ENCODE assay signal across 8 mouse cellular contexts in genomic region chr13:100103748-100104254, GRCm38 (mm10). TPM values are rescaled to one million over a fixed set of nuclear protein-coding genes. Genes with fewer than 3 reads are reported as not detected.
DNase-seq lines count a peak whose midpoint lies in the region; ATAC-seq and TF ChIP-seq lines count a peak whose summit lies in the region.

Gene Bdp1, minus strand, starts transcription at chr13:100104070.

- 0 out of 2 replicates have a peak, but pooled peaks cover 5% of the 10 kb centered on the region for H3K27me3 ChIP-seq in hindbrain, embryonic 10.5 days (ENCODE audit: insufficient read depth, poor library complexity, severe bottlenecking)
- H3K27me3 ChIP-seq in lung, postnatal 0 days (replicated peaks; ENCODE audit: insufficient read depth, low read length): no peaks in the 10 kb centered on the region

- H3K4me2 ChIP-seq in lung, postnatal 0 days (replicated peaks; ENCODE audit: low read depth, low read length): peak within 1 kb of the TSS; percentile 79

- H3K27ac ChIP-seq in hindbrain, embryonic 10.5 days: peak within 1 kb of the TSS; percentile 94
- H3K27ac ChIP-seq in lung, postnatal 0 days (ENCODE audit: low read length): peak within 1 kb of the TSS; percentile 87

- no peaks in the 10 kb centered on the region for H3K9me3 ChIP-seq in hindbrain, embryonic 10.5 days
- H3K9me3 ChIP-seq in lung, postnatal 0 days (ENCODE audit: low read length): no peaks in the 10 kb centered on the region

- peak; percentile 60 for DNase-seq in MEL-GATA-1-ER (ENCODE audit: extremely low read depth, low read depth)
- DNase-seq in cerebellum, adult 8-10 months: peak; percentile 92
- peak; percentile 92 for DNase-seq in forelimb bud, embryonic 11.5 days (ENCODE audit: low read depth, low spot score)
- DNase-seq in hindbrain, embryonic 10.5 days (ENCODE audit: low spot score): peak; percentile 94
- peak; percentile 91 for DNase-seq in layer of hippocampus, adult 9-11 months
- peak; percentile 91 for DNase-seq in lung, postnatal 0 days (ENCODE audit: low spot score)
- peak; percentile 99 for DNase-seq in ovary, postnatal 14 days (ENCODE audit: low spot score)
- DNase-seq in thymus, postnatal 14 days: peak; percentile 95

- H3K36me3 ChIP-seq in hindbrain, embryonic 10.5 days: peaks cover 7% of the 10 kb centered on the region
- no peaks in the 10 kb centered on the region for H3K36me3 ChIP-seq in lung, postnatal 0 days (ENCODE audit: insufficient read depth, low read length)

- peak within 1 kb of the TSS; percentile 85 for H3K4me3 ChIP-seq in hindbrain, embryonic 10.5 days
- peak within 1 kb of the TSS; percentile 90 for H3K4me3 ChIP-seq in lung, postnatal 0 days (ENCODE audit: low read depth, low read length)

- WGBS in hindbrain, embryonic 10.5 days: under 1% methylated on average over 44 of the region's 44 CpGs
- WGBS in lung, postnatal 0 days: under 1% methylated on average over 41 of the region's 44 CpGs

- no peak for TF ChIP-seq EP300 in lung, postnatal 0 days (IDR thresholded peaks at IDR 0.05)

- no peak for TF ChIP-seq CTCF in lung, postnatal 0 days (IDR thresholded peaks at IDR 0.05)

- ATAC-seq in lung, postnatal 0 days: peak; percentile 86

- peaks cover 38% of the 10 kb centered on the region for H3K4me1 ChIP-seq in hindbrain, embryonic 10.5 days (replicated peaks)
- peaks cover 13% of the 10 kb centered on the region; the same call in 1 of the 2 replicates for H3K4me1 ChIP-seq in lung, postnatal 0 days (ENCODE audit: insufficient read depth, low read depth, low read length)

- peak within 1 kb of the TSS; percentile 87 for H3K9ac ChIP-seq in lung, postnatal 0 days (replicated peaks; ENCODE audit: low read depth)

RNA-seq across cellular contexts. Expression of gene Bdp1, which starts in this region (rescaled TPM):
- 19.3 and 26.2 TPM in 2 replicates for polyA plus RNA-seq in hindbrain, embryonic 10.5 days (2016; fragmentation: Nextera tagmentation; extraction: Ambion mirVana)
- polyA plus RNA-seq in lung, postnatal 0 days (2015; fragmentation: Nextera tagmentation; extraction: Ambion mirVana): 22.5 and 30.7 TPM in 2 replicates

Comparison
In these comparisons a context has a peak if more than half of its experiments do, and no peak if none do; other contexts are left out.
1. Peak in every context shown above with its lines: DNase-seq, ATAC-seq, H3K4me3 ChIP-seq and H3K27ac ChIP-seq.